Mouse (Mus musculus) heart, postnatal 4 days (tissue): ENCODE results near the gene Agl. TPM values are rescaled to one million over a fixed set of nuclear protein-coding genes. Genes with fewer than 3 reads are reported as not detected.
"Not testable (repeated sequence)": the region's sequence is repeated elsewhere in the genome, so short reads cannot be mapped to it uniquely, and the experiment has no call there.

Experiments used
- DNase-seq: peaks from one replicate; pipeline ENCODE4 v3.0.0; 2021
- total RNA-seq, 2 experiments: library from RNA; stranded (reverse); gene quantifications; 2 replicates each; pipeline ENCODE4 v1.2.3; 2021

Gene Agl
- total RNA-seq, 2 experiments from 2014 or later = 134 to 148 TPM

- no peak for DNase-seq
Measured at GRCm38 (mm10) chr3:116815916-116816315, 8.0 kb upstream of the Agl start.

GRCm38 (mm10) chr3:116815305-116815797 is 7.4 kb upstream of the Agl start:
- no peak for DNase-seq

GRCm38 (mm10) chr3:116812946-116813345 is 5.0 kb upstream of the Agl start:
- DNase-seq = no peak

GRCm38 (mm10) chr3:116810351-116810750 is 2.4 kb upstream of the Agl start:
- DNase-seq = not testable (repeated sequence)

- no peak for DNase-seq
Measured at GRCm38 (mm10) chr3:116809221-116809620, 1.3 kb upstream of the Agl start.

- no peak for DNase-seq
Measured at GRCm38 (mm10) chr3:116808507-116809217, 696 bp upstream of the Agl start.

- no peak for DNase-seq
Measured at GRCm38 (mm10) chr3:116805866-116806265, 2.1 kb downstream of the Agl start.

- no peak for DNase-seq
Measured at GRCm38 (mm10) chr3:116804746-116805285, 3.1 kb downstream of the Agl start.

GRCm38 (mm10) chr3:116801755-116802154 is 6.2 kb downstream of the Agl start:
- DNase-seq = no peak

- DNase-seq = no peak
Measured at GRCm38 (mm10) chr3:116798821-116799510, 9.0 kb downstream of the Agl start.

GRCm38 (mm10) chr3:116788851-116789250 is 19.1 kb downstream of the Agl start:
- DNase-seq = no peak

GRCm38 (mm10) chr3:116786543-116786942 is 21.4 kb downstream of the Agl start:
- no peak for DNase-seq

- no peak for DNase-seq
Measured at GRCm38 (mm10) chr3:116785820-116786219, 22.1 kb downstream of the Agl start.

- DNase-seq = no peak
Measured at GRCm38 (mm10) chr3:116784811-116785210, 23.2 kb downstream of the Agl start.

GRCm38 (mm10) chr3:116784290-116784689 is 23.7 kb downstream of the Agl start:
- no peak for DNase-seq

- no peak for DNase-seq
Measured at GRCm38 (mm10) chr3:116776961-116777360, 31.0 kb downstream of the Agl start.

- DNase-seq = no peak
Measured at GRCm38 (mm10) chr3:116773836-116774235, 34.1 kb downstream of the Agl start.

GRCm38 (mm10) chr3:116771597-116771996 is 36.4 kb downstream of the Agl start:
- peak; percentile 16 for DNase-seq

GRCm38 (mm10) chr3:116766963-116767362 is 41.0 kb downstream of the Agl start:
- peak; percentile 14 for DNase-seq

GRCm38 (mm10) chr3:116752818-116753217 is 55.1 kb downstream of the Agl start:
- no peak for DNase-seq

GRCm38 (mm10) chr3:116751191-116751860 is 56.6 kb downstream of the Agl start:
- DNase-seq = peak; percentile 68

GRCm38 (mm10) chr3:116748391-116749170 is 59.4 kb downstream of the Agl start:
- DNase-seq = peak; percentile 71
